Mouse (Mus musculus) spleen, adult 2 months (tissue): ENCODE results near the gene Hdac9. TPM values are rescaled to one million over a fixed set of nuclear protein-coding genes. Genes with fewer than 3 reads are reported as not detected.
"Not testable (repeated sequence)": the region's sequence is repeated elsewhere in the genome, so short reads cannot be mapped to it uniquely, and the experiment has no call there.

ENCODE experiments used
- DNase-seq, 2 experiments: peaks; one replicate each; pipeline versions ENCODE4 v3.0.0 to v3.0.0-alpha.2; 2012 to 2021; ENCODE audit warnings: low spot score in 2 of 2, low read depth in 1 of 2
- H3K27ac ChIP-seq: fragments of 200-500 bp; 2 replicates; pipeline ENCODE4 v1.5.1; 2012; ENCODE audit warnings: low read length, inconsistent platforms; ENCODE audit not compliant: insufficient read depth
- H3K27me3 ChIP-seq: fragments of 200-500 bp; 2 replicates; pipeline ENCODE4 v1.6.1; 2012; ENCODE audit warnings: mild to moderate bottlenecking, moderate library complexity, low read length, inconsistent platforms; ENCODE audit not compliant: control insufficient read depth, insufficient read depth
- H3K36me3 ChIP-seq: fragments of 200-500 bp; 2 replicates; pipeline ENCODE4 v1.6.1; 2012; ENCODE audit warnings: mild to moderate bottlenecking, low read length, inconsistent platforms; ENCODE audit not compliant: control insufficient read depth, insufficient read depth
- H3K4me1 ChIP-seq: fragments of 200-500 bp; 2 replicates; pipeline ENCODE4 v1.6.1; 2011; ENCODE audit warnings: inconsistent platforms; ENCODE audit not compliant: control insufficient read depth, insufficient read depth, insufficient read length
- H3K4me3 ChIP-seq: fragments of 200-500 bp; 2 replicates; pipeline ENCODE4 v1.5.1; 2011; ENCODE audit warnings: mild to moderate bottlenecking, inconsistent platforms; ENCODE audit not compliant: insufficient read depth, insufficient read length; ENCODE audit errors: extremely low read depth
- CTCF ChIP-seq: fragments of 200-500 bp; IDR thresholded peaks from 2 replicates; pipeline ENCODE4 v1.5.1; 2011; ENCODE audit warnings: mild to moderate bottlenecking, inconsistent platforms; ENCODE audit not compliant: insufficient read depth, insufficient read length, insufficient replicate concordance; ENCODE audit errors: extremely low read depth
- POLR2A ChIP-seq: fragments of 200-500 bp; IDR thresholded peaks from 2 replicates; pipeline ENCODE4 v1.6.1; 2011; ENCODE audit warnings: low read depth, low read length, inconsistent platforms
- WGBS: fragments of 180-500 bp; shearing (Covaris S2); methylation state at CpG from one replicate; pipeline ENCODE4 v1.1.7; 2018; 5-methylcytosine and 5-hydroxymethylcytosine counted together
- polyA plus RNA-seq: library from polyadenylated mRNA; depleted of rRNA; stranded (reverse); fragments of >200 nt; gene quantifications from 2 replicates; pipeline ENCODE4 v1.2.3, GENCODE M21; 2012; rRNA removed

Gene Hdac9
- polyA plus RNA-seq, 1 experiment = 8.9 TPM

DNA sequence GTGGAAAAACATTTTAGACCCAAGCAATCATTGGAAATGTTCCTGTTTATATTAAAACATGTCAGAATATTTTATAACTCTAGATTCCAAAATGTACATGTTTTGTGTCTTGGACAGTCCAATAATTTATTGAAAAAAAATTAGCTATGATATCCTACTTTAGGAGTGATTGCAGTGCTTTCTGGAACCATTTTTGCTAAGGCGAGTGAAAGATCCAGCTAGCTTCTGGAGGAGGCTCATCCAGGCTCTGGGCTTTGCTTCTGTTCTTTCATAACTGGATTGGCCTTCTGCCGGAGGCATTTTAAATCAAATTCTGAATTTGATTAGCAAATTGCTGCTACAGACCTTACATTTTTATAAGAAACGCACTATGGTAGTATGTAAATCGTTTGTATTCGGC is 864.4 kb downstream of the Hdac9 start:
- 89% methylated on average over 5 of the region's 5 CpGs for WGBS
- Histone ChIP-seq H3K27me3 (no peaks in the 10 kb centered on the region), H3K27ac (no peak overlapping the region), H3K4me3 (no peak overlapping the region), H3K36me3 (no peaks in the 10 kb centered on the region), H3K4me1 (no peaks in the 10 kb centered on the region)
- TF ChIP-seq CTCF (no peak), POLR2A (no peak)
- no peak for DNase-seq

DNA sequence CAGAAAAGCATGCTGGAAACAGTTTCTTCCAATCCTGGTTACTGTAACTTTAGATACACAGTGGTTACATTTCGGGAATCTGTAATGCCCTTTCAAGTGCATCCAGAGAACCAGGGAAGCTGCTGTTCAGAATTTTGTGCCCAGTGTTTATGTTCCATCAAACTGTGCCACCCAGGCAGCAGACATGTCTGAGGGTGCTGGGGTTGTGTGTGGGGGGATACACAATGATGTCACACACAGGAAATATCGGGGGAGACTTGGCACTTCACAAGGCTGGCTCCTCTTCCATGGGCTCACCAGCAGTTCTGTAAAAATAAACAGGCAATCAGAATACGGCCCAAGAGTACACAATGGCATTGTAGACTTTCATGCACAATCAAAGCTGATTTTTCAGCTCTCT is 864.9 kb downstream of the Hdac9 start:
- H3K36me3 ChIP-seq = no peaks in the 10 kb centered on the region
- no peak for TF ChIP-seq POLR2A
- TF ChIP-seq CTCF = no peak
- 68% methylated on average over 3 of the region's 3 CpGs for WGBS

DNA sequence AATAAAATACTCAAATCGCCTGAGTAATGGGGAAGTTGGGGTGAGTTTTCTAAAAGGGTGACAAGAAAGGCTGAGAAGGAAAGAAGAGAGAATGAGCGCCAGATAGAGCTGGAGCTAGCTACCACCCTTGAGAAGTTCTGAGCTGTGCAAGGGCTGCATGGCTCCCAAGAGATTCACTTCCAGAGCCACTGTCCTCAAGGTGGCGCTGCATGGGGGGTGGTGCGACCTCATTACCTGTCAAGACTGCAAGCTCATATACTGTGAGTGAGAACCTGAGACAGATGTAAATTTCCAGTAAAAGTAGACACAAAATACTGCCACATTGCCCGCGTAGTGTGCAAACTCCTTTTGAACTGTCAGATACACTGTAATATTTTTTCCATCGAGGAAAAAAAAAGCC is 865.8 kb downstream of the Hdac9 start:
- Histone ChIP-seq H3K4me1 (no peaks in the 10 kb centered on the region), H3K36me3 (no peaks in the 10 kb centered on the region), H3K27me3 (no peaks in the 10 kb centered on the region), H3K4me3 (no peak overlapping the region), H3K27ac (no peak overlapping the region)
- DNase-seq = no peak
- WGBS = 62% methylated on average over 7 of the region's 7 CpGs
- TF ChIP-seq POLR2A = no peak
- TF ChIP-seq CTCF = no peak

More for the DNA sequence above, 864.9 kb downstream of the Hdac9 start:
- Histone ChIP-seq H3K4me1 (no peaks in the 10 kb centered on the region), H3K27ac (no peak overlapping the region), H3K27me3 (no peaks in the 10 kb centered on the region), H3K4me3 (no peak overlapping the region)
- no peak for DNase-seq

DNA sequence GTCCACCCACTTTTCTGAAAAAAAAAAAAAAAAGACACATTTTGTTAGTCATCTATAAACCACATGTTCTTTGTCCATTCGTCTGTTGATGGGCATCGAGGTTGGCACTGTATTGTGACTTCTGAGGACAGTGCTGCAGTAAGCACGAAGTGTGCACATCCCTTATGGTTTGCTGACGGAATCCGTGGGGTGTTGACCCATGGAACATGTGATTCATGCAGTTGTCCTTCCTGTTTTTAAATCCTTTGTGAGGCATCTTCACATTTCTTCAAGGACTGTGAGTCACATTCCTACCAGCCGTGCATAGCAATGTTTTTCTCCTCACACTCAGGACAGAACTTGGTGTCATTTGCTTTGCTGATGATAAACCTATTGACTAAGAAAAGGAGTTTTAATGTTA is 875.9 kb downstream of the Hdac9 start:
- DNase-seq = no peak
- Histone ChIP-seq H3K4me3 (no peak overlapping the region), H3K4me1 (no peaks in the 10 kb centered on the region), H3K36me3 (no peaks in the 10 kb centered on the region), H3K27me3 (no peaks in the 10 kb centered on the region), H3K27ac (no peak overlapping the region)
- no peak for TF ChIP-seq CTCF
- TF ChIP-seq POLR2A = no peak
- WGBS = 74% methylated on average over 6 of the region's 6 CpGs

DNA sequence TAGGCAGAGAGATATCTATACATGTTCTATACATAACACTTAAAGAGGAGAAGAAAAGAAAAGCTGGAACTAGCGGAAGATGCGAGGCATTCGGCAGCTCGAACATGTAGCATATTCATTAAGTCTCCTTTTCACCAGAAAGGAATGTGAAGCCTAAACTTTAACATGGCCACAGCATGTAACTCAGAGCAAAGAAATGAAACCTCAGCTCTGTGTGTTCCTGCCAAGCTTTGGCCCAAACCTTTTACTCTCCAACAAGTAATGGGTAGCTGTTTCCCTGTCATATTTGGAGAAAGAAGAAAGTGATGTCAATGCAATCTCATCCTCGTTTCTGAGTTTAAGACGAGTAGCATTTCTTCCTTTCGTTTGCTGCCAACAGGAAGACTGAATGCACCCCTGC is 876.8 kb downstream of the Hdac9 start:
- WGBS = 82% methylated on average over 7 of the region's 7 CpGs

DNA sequence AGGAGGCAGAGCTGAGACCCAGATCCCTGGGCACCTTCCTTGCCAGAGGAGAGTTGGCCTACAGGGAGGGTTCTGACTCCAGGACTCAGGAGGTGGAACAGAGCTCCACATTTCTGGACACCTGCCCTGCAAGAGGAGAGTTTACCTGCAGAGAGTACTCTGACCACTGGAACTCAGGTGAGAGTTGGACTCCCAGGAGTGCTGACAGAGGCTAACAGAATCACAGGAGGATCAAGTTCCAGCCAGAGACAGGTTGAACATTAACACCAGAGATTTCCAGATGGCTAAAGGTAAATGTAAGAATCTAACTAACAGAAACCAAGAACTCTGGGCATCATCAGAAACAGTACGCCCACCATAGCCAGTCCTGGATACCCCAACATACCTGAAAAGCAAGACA is 907.1 kb downstream of the Hdac9 start:
- not testable (repeated sequence) for H3K27me3 ChIP-seq, H3K36me3 ChIP-seq, DNase-seq, H3K4me1 ChIP-seq, H3K27ac ChIP-seq, H3K4me3 ChIP-seq
- 92% methylated on average over 1 of the region's 1 CpGs for WGBS

More for the DNA sequence above, 876.8 kb downstream of the Hdac9 start:
- no peaks in the 10 kb centered on the region for H3K27me3 ChIP-seq
- H3K27ac ChIP-seq = no peak overlapping the region
- H3K4me1 ChIP-seq = no peaks in the 10 kb centered on the region
- H3K36me3 ChIP-seq = no peaks in the 10 kb centered on the region
- no peak for TF ChIP-seq CTCF
- no peak for TF ChIP-seq POLR2A
- H3K4me3 ChIP-seq = no peak overlapping the region
- DNase-seq = no peak

Other genes starting within 250 kb of the Hdac9 start
- not detected in 2 replicates for gene Prps1l1, start 67.7 kb upstream of the Hdac9 start, polyA plus RNA-seq
- gene Snx13, start 130.1 kb upstream of the Hdac9 start, polyA plus RNA-seq = 2.4 and 2.5 TPM in 2 replicates